Mouse (Mus musculus) hindbrain, embryonic 10.5 days (tissue): ENCODE data around the gene Saxo1. TPM values are rescaled to one million over a fixed set of nuclear protein-coding genes. Genes with fewer than 3 reads are reported as not detected.

ENCODE experiments used
- DNase-seq: peaks from one replicate; pipeline ENCODE4 v3.0.0-alpha.2; 2017; ENCODE audit warnings: low spot score
- H3K27ac ChIP-seq: fragments of 300-500 bp; sonication (generic); 2 replicates; pipeline ENCODE4 v1.5.1; 2016; ENCODE audit warnings: mild to moderate bottlenecking, moderate library complexity
- H3K27me3 ChIP-seq: fragments of 300-500 bp; sonication (generic); 2 replicates; pipeline ENCODE4 v1.6.1; 2016; ENCODE audit warnings: mild to moderate bottlenecking; ENCODE audit not compliant: poor library complexity, insufficient read depth, severe bottlenecking
- H3K36me3 ChIP-seq: fragments of 300-500 bp; sonication (generic); 2 replicates; pipeline ENCODE4 v1.6.1; 2016; ENCODE audit warnings: mild to moderate bottlenecking, moderate library complexity
- H3K4me1 ChIP-seq: fragments of 300-500 bp; sonication (generic); replicated peaks from 2 replicates; pipeline ENCODE4 v1.6.1; 2016; ENCODE audit warnings: mild to moderate bottlenecking
- H3K4me3 ChIP-seq: fragments of 300-500 bp; sonication (generic); 2 replicates; pipeline ENCODE4 v1.5.1; 2016; ENCODE audit warnings: mild to moderate bottlenecking, moderate library complexity
- H3K9me3 ChIP-seq: fragments of 300-500 bp; sonication (generic); 2 replicates; pipeline ENCODE4 v1.6.1; 2016; ENCODE audit warnings: mild to moderate bottlenecking, moderate library complexity
- WGBS: fragments of 180-500 bp; shearing (Covaris S2); methylation state at CpG from one replicate; pipeline ENCODE4 v1.1.7; 2016; 5-methylcytosine and 5-hydroxymethylcytosine counted together
- polyA plus RNA-seq: library from polyadenylated mRNA; unstranded; fragments of >200 nt; fragmentation: Nextera tagmentation; extraction: Ambion mirVana; gene quantifications from 2 replicates; pipeline ENCODE4 v1.2.1, GENCODE M21; 2016

The Saxo1 gene
- polyA plus RNA-seq, 1 experiment from 2014 or later = not detected

DNA sequence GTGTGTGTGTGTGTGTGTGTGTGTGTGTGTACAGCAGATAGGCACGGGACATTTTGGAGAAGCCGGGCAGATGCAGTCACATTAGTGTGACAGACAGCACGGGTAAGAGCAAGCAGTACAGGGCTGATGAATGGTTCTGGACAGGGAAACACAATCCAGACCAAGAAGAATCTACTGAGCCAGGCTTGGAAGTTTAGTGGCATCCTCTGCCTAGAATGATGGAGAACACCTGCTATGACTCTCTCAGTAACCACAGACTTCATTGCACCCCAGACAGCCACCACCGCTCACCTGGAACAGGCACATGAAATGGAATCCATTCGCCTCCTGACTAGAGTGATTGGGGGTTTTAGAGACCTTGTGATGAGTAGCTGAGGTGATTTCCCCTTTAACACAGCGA lies 38.2 kb downstream of the Saxo1 start:
- Histone ChIP-seq H3K36me3 (no peaks in the 10 kb centered on the region), H3K9me3 (no peaks in the 10 kb centered on the region), H3K4me3 (no peak overlapping the region), H3K27ac (no peak overlapping the region), H3K27me3 (no peaks in the 10 kb centered on the region), H3K4me1 (no peaks in the 10 kb centered on the region)
- 89% methylated on average over 6 of the region's 6 CpGs for WGBS
- no peak for DNase-seq

DNA sequence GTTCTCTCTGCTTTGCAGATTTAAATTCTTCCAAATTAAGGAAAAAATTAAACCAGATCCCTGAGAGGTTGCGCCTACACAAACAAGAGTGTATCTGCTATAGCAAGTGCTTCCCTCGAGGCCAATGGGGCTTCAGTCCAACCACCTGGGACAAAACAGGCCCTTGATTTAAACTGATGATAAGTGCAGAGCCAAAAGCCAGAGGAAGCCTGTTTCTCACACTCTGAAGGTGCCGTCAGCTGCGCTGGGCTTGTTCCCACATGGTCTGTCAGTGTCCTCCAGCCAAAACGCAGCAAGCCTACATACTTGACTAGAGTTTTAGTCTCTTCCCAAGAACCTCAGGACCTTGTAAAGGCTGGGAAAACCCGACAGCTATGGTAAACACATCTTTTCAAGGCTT lies 53.5 kb downstream of the Saxo1 start:
- H3K27ac ChIP-seq = no peak overlapping the region
- 83% methylated on average over 6 of the region's 6 CpGs for WGBS
- H3K4me1 ChIP-seq = no peaks in the 10 kb centered on the region
- DNase-seq = no peak
- H3K27me3 ChIP-seq = no peaks in the 10 kb centered on the region
- no peaks in the 10 kb centered on the region for H3K36me3 ChIP-seq
- H3K9me3 ChIP-seq = no peaks in the 10 kb centered on the region
- no peak overlapping the region for H3K4me3 ChIP-seq

DNA sequence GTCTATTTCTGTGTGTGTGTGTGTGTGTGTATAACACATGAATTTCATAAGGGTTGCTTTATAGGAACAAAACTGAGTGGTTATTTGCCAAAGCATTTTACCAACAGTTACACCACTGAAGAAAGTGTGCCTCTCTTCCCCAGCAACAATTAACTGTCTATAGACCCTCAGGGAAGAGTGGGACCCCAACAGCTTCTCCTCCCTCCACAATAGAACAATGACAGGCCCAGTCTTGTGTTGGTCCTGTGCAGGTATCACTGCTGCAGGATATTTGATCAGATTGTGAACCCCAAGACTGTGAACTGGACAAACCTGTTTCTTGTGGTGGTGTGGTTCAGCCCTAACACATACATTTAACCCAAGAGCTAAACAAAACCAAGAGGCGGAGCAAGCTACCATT lies 58.6 kb downstream of the Saxo1 start:
- H3K4me3 ChIP-seq = no peak overlapping the region
- H3K27me3 ChIP-seq = no peaks in the 10 kb centered on the region
- H3K9me3 ChIP-seq = no peaks in the 10 kb centered on the region
- no peak overlapping the region for H3K27ac ChIP-seq
- 89% methylated on average over 1 of the region's 1 CpGs for WGBS
- no peak for DNase-seq
- no peaks in the 10 kb centered on the region for H3K36me3 ChIP-seq
- no peaks in the 10 kb centered on the region for H3K4me1 ChIP-seq

DNA sequence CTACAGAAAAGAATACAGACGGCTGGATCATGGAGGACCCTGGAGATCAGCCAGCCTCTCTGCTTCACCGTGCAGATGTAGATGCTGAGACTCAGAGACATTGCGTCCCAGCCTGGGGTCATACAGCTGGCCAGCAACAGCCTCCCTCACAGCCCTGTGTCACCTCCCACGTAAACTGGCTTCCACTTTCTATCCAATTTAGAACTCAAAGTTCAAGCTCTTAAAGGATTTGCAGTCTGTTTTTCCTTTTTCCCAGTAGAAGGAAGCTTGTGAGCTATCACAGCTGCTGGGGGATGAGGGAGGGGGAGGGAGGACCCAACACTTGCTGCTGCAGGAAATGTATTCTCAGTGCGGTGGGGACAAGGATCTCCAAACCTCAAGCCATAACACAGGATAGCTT lies 59.4 kb downstream of the Saxo1 start:
- Histone ChIP-seq H3K27me3 (no peaks in the 10 kb centered on the region), H3K27ac (no peak overlapping the region), H3K36me3 (no peaks in the 10 kb centered on the region), H3K9me3 (no peaks in the 10 kb centered on the region), H3K4me1 (no peaks in the 10 kb centered on the region), H3K4me3 (no peak overlapping the region)
- WGBS = 73% methylated on average over 5 of the region's 5 CpGs
- DNase-seq = no peak

DNA sequence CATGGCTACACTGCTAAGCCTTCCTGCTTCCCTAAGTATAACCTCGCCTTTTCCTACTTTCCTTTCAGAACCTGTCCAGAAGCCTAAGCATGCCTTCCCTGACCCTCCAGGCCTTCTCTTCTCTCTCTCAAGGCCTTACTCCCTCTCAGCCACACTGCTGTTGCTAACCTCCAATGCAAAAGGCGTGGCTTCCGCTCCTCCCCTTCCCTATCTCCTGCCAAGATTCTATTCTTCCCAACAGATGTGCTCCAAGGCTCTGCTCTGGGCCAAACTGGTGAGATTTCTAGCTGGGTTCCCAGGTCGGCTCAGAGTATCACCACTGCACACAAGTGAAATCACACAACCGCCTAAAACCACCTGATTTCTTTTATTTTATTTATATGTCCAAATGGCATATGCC lies 69.0 kb downstream of the Saxo1 start:
- no peak for DNase-seq
- Histone ChIP-seq H3K27me3 (no peaks in the 10 kb centered on the region), H3K4me3 (no peak overlapping the region), H3K4me1 (no peaks in the 10 kb centered on the region), H3K27ac (no peak overlapping the region), H3K9me3 (no peaks in the 10 kb centered on the region), H3K36me3 (no peaks in the 10 kb centered on the region)
- 84% methylated on average over 5 of the region's 5 CpGs for WGBS

DNA sequence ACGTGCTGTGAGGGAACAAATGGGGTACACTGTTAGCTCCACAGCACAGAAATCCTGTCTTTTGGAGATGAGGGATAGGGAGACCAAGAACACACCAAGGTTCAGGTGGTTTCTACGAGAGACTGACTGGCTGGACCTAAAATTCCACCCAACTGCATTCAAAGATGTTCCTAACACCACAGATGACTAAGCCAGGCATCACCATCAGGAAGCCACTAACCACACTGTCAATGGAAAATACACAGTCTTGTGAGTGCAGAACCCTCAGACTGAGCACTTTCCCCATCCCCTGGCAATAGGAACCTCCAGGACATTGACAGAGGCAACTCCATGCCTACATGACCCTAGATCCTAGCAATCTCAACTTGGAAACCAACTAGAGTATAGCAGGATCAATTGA lies 71.2 kb downstream of the Saxo1 start:
- 83% methylated on average over 2 of the region's 2 CpGs for WGBS
- no peak overlapping the region for H3K4me3 ChIP-seq
- DNase-seq = no peak
- no peaks in the 10 kb centered on the region for H3K4me1 ChIP-seq
- no peaks in the 10 kb centered on the region for H3K27me3 ChIP-seq
- H3K36me3 ChIP-seq = no peaks in the 10 kb centered on the region
- H3K9me3 ChIP-seq = no peaks in the 10 kb centered on the region
- no peak overlapping the region for H3K27ac ChIP-seq

DNA sequence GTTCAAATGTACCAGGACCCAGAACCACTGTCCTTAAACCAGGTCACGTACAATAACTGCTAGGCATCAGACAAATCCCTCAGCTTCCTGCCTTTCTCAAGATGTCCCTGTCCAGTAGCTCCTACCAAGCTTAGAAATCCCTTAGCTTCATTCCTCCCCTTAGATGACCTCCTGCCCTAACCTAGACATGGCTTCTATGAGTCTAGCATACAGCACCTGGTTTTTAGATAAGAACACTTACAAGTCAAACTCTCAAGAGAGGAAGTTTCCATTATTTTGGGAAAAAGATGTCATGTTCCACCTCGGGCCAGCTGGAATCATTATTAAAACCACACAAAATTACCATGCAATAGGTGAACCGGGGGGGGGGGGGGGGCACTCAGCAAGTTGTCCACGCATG lies 71.6 kb downstream of the Saxo1 start:
- 86% methylated on average over 4 of the region's 4 CpGs for WGBS
- no peaks in the 10 kb centered on the region for H3K9me3 ChIP-seq
- no peak overlapping the region for H3K4me3 ChIP-seq
- H3K27ac ChIP-seq = no peak overlapping the region
- H3K27me3 ChIP-seq = no peaks in the 10 kb centered on the region
- H3K36me3 ChIP-seq = no peaks in the 10 kb centered on the region
- DNase-seq = no peak
- H3K4me1 ChIP-seq = no peaks in the 10 kb centered on the region

DNA sequence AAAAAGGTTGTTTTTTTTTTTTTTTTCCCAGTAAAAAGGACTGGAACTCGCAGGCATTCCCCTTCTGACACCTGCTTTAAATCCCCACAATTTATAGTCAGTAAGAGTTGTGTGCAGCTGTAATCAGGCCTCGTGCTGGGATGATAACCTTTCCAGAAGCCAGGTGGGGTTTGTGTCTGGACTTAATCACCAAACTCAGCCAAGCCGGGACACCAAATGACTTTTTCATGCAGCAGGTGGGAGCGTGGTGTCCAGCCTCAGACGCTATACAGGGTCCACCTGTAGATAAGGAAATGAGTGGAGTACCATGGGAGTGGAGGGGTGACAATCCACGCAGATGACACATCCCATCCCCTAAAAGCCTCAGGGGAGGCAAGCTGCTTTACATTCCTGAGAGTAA lies 73.1 kb downstream of the Saxo1 start:
- no peaks in the 10 kb centered on the region for H3K36me3 ChIP-seq
- WGBS = 86% methylated on average over 6 of the region's 6 CpGs
- H3K27ac ChIP-seq = no peak overlapping the region

DNA sequence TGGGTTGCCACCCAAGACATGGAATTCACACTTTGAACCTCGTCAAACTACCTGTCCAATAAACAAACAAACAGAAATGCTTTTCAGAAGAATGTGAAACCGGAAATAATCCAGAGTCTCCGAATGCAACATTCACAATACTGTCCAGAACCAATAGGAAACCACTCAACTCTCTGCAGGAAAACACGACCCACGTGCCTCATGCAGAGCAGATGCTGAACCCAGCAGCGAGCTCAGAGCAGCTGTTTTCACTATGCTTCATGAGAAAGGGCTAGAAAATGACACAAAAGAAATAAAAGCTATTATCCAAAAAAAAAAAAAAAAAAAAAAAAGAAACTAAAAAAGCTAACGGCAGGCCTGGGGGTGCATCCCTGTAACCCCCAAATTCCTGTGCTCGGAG lies 74.4 kb downstream of the Saxo1 start:
- Histone ChIP-seq H3K36me3 (no peaks in the 10 kb centered on the region), H3K4me1 (no peaks in the 10 kb centered on the region), H3K4me3 (no peak overlapping the region), H3K27ac (no peak overlapping the region), H3K27me3 (no peaks in the 10 kb centered on the region), H3K9me3 (no peaks in the 10 kb centered on the region)
- WGBS = 67% methylated on average over 8 of the region's 8 CpGs
- DNase-seq = no peak

More for the DNA sequence above, 73.1 kb downstream of the Saxo1 start:
- DNase-seq = no peak
- H3K27me3 ChIP-seq = no peaks in the 10 kb centered on the region
- H3K4me3 ChIP-seq = no peak overlapping the region
- no peaks in the 10 kb centered on the region for H3K4me1 ChIP-seq
- H3K9me3 ChIP-seq = no peaks in the 10 kb centered on the region

DNA sequence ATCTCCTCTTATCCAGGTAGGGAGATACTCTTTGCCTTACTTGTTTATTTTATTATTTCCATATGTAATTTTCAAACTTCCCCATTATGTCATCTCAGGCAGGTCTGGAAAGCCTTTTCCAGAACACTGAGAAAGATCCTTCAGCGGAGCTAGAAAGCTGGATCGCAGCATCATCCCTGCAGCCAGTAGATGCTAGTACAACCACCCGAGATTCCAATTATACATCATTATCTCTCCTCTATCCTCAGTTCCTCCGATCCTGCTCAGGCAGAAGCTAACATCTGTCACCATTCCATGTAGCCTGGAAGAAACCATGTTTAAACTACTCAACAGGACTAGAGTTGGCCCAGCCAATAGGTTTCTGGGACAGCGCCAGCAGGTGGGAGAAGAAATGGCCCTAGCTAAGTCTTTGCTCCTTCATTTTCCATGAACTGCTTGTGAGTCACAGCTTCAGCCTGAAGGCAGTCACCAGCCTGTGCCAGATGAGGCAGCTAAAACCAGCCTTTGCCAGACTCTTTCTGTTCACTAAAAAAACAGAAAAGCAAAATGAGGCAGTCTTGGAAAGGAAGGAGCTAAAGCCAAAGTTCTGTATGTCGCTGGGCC lies 75.0 kb downstream of the Saxo1 start:
- no peaks in the 10 kb centered on the region for H3K36me3 ChIP-seq
- no peaks in the 10 kb centered on the region for H3K27me3 ChIP-seq
- no peak overlapping the region for H3K4me3 ChIP-seq
- DNase-seq = no peak
- WGBS = 92% methylated on average over 6 of the region's 6 CpGs
- no peak overlapping the region for H3K27ac ChIP-seq
- no peaks in the 10 kb centered on the region for H3K9me3 ChIP-seq
- H3K4me1 ChIP-seq = no peaks in the 10 kb centered on the region

DNA sequence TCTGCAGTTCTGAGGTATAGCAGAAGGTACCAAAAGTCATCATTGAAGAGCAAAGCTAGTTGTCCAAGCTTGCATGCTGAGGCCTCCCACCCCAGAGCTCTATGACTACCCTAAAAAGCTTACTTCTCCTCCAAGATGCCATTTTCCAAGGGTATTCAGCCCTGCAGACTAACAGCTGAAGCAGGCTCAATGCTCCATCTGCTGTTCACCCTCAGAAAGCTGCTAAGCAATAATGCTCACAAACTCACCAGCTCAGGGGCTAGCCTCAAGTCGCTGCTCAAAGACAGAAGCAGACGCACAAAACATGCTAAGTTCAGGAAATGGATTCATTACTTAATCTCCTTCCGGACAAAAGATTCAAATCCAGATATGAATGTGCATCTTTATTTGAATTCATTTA lies 77.2 kb downstream of the Saxo1 start:
- DNase-seq = no peak
- 86% methylated on average over 3 of the region's 3 CpGs for WGBS

DNA sequence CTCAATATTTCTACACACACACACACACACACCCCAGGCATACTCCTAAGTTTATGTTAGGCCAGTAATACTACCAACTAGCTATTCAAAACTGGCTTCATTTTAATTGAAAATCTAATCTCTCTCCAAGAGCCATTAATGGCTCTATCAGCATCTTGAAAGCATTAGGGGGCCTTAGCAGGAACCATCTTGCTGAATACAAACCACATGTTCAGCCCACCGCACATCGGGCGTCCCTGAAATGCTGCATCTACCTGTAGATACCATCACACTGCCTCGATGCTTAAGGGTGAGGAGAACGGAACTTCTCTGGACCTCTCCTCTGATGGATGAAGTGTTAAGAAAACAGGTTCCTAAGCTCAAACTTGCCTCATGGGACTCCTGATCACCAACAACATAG lies 93.3 kb downstream of the Saxo1 start:
- Histone ChIP-seq H3K4me3 (no peak overlapping the region), H3K27ac (no peak overlapping the region), H3K4me1 (no peaks in the 10 kb centered on the region), H3K9me3 (no peaks in the 10 kb centered on the region), H3K27me3 (no peaks in the 10 kb centered on the region), H3K36me3 (no peaks in the 10 kb centered on the region)
- DNase-seq = no peak
- 76% methylated on average over 5 of the region's 5 CpGs for WGBS

More for the DNA sequence above, 77.2 kb downstream of the Saxo1 start:
- Histone ChIP-seq H3K27me3 (no peaks in the 10 kb centered on the region), H3K4me1 (no peaks in the 10 kb centered on the region), H3K9me3 (no peaks in the 10 kb centered on the region), H3K36me3 (no peaks in the 10 kb centered on the region), H3K4me3 (no peak overlapping the region), H3K27ac (no peak overlapping the region)

DNA sequence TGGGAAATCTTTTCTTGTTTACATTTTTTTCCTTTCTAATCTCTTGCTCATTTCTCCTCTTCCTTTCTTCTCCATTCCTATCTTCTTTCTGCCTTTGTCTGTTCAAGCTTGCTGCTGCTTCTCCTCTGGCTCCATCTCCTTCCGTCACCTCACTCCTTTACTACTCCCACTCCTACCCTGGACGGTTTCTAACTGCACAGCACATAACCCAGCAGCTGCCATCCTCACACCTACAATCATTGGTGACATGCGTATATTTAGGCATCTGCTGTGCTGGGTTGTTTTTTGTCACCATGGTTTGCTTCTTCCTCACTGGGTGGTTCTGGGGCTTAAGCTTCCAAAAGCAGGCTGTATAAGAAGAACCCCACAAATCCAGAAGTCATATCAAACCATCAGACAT lies 107.7 kb downstream of the Saxo1 start:
- H3K27me3 ChIP-seq = no peaks in the 10 kb centered on the region
- H3K4me3 ChIP-seq = no peak overlapping the region
- no peaks in the 10 kb centered on the region for H3K9me3 ChIP-seq
- no peaks in the 10 kb centered on the region for H3K36me3 ChIP-seq
- H3K27ac ChIP-seq = no peak overlapping the region
- WGBS = 89% methylated on average over 3 of the region's 3 CpGs
- H3K4me1 ChIP-seq = no peaks in the 10 kb centered on the region
- no peak for DNase-seq

DNA sequence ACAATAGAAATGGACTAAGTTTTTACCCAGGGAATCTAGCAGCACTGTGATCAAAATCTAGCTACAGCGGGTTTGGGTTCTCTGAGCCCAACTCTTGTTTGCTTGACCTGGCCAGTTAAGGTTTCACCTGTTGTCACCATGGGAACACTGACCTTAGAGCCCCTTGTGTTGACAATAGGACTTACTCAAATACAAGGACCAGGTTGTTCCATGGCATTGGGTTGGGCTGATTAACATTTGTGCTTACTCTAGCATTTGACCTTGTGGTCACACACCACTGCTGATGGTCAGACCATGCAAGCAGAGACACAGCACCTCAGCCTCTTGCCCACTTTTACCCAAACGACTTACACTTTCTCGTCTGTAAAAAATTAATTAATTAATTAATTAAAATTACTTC lies 121.8 kb downstream of the Saxo1 start:
- Histone ChIP-seq H3K4me1 (no peaks in the 10 kb centered on the region), H3K9me3 (no peaks in the 10 kb centered on the region), H3K27me3 (no peaks in the 10 kb centered on the region), H3K36me3 (no peaks in the 10 kb centered on the region), H3K27ac (no peak overlapping the region), H3K4me3 (no peak overlapping the region)
- no peak for DNase-seq
- 82% methylated on average over 3 of the region's 3 CpGs for WGBS
